Mouse (Mus musculus): Measurements from ENCODE around the gene Fam19a1.

DNA sequence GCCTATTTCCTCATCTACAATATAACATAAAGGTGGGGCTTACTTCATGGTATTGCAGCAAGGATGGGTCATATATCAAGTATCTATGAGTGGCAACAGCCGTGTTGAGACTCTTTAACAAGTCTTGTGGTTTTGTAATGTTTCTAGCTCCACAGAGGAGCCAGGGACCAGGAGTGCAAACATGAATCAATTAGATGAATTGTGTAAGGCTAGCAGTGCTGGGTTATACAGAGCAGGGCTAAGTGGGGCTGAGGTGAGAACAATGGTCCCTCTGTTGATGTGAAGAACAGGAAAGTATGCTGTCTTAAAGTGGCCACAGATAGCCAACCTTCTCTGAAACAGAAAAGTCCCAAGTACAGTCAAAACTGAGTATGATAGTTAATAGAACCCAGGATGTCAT is 480.1 kb downstream of the Fam19a1 start:
- TF ChIP-seq CTCF (conservative IDR thresholded peaks at IDR 0.05; ENCODE audit: low read length) (no peak), POU5F1 (IDR thresholded peaks at IDR 0.05; ENCODE audit: borderline replicate concordance, low read length) (no peak), NANOG (IDR thresholded peaks at IDR 0.05; ENCODE audit: borderline replicate concordance, low read length) (no peak)
